Mouse (Mus musculus): Measurements from ENCODE around the gene Olfr1436.
"Not testable (repeated sequence)": the region's sequence is repeated elsewhere in the genome, so short reads cannot be mapped to it uniquely, and the experiment has no call there.

The Olfr1436 gene

DNA sequence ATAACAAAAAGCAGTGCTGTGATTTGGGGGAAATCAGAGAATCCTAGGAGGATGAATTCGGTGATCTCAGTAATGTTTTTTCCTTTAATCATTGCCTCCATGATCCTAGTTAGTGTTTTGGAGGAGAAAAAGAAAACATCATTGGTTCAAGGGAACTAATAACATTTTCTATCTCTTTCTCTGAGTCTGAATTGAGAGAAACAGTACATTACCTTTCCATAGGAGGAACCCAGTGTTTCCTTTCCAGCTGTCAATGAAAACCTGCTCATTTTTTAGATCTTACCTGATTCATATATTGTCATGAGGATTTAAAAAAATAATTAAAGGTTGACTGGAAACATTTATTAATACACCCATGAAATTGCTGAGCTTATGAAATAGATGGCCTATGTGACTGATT, at the start of gene Olfr1436:
Gene Olfr1436 (minus strand): TSS at position 101 of the 400 bp plus-strand sequence.
- DNase-seq: not testable (repeated sequence)

DNA sequence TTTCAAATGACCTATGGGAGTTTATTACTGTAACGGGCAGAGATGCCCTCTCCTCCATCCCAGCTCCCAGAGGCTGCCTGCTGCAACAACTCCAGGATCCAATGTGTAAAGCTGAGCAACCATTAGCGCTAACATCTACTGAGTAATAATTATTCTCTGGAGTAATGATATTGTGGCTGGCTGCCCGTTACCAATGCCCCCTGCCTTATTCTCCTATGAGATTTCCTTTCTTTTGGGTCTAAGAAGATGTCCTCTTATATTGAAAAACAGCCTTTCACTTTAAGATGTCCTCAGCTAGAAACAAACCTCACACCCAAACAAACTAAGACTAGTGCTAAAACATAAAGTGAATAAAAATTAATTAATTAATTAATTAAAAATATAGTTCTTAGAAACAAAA, 36.9 kb upstream of the Olfr1436 start, which contains the start of gene Olfr1438-ps1:
Gene Olfr1438-ps1 (minus strand): TSS at position 101 of the 400 bp plus-strand sequence.
- no peak for DNase-seq

DNA sequence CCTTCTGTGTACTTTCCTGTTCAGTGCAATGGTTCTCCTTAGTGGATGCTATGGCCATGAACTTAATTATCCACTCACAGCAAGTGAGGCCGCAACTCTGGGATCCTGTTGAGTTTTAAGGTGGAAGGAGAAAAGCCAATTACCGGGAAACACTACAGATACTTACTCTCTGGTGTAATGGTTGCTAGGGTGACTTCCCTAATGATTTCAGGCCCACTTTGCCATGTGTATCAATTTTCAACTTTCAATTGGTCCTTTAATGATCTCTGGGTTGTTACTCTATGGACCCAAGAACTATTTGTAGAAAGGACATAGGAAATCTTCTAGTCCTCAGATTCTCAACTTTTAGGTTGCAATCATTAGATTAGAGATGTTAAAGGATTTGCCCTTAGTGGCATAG, 26.1 kb upstream of the Olfr1436 start, which contains the start of gene Olfr1437:
Gene Olfr1437 (minus strand): TSS at position 101 of the 400 bp plus-strand sequence.
- DNase-seq: no peak

DNA sequence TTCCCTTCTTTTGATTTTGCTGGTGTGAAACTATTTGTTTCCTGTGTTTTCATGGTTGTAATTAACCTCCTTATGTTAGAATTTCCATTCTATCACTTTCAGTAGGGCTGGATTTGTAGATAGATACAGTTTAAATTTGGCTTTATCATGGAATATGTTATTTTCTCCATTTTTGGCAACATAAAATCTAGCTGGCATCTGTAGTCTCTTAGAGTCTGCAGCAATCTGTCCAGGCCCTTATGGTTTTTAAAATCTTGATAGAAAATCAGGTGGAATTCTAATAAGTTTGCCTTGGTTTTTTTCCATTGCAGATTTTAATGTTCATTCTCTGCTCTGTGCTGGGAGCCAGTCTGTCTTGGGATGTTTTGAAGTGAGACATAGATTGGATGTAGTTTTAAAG, 6.0 kb downstream of the Olfr1436 start:
- no peak for DNase-seq

DNA sequence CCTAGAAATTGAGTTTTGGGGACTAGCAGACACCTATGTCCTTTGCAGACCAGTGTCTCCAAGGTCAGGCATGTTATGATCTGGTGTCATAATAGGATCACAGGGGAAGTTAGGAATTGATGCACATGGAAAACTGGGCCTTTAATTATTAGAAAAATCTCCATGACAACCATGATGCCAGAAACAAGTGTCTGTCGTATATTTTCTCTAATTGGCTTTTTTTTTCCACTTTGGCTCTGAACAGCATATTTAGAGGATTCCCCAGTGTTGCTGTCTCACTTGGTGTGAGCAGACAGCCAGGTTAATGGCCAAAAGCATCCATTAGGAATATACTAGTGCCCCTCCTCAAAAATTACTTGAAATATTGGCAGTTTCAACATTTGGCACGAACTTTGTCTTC, 19.4 kb downstream of the Olfr1436 start, which contains the start of gene Olfr1434:
Gene Olfr1434 (plus strand): TSS at position 301 of the 400 bp plus-strand sequence.
- no peak for DNase-seq

DNA sequence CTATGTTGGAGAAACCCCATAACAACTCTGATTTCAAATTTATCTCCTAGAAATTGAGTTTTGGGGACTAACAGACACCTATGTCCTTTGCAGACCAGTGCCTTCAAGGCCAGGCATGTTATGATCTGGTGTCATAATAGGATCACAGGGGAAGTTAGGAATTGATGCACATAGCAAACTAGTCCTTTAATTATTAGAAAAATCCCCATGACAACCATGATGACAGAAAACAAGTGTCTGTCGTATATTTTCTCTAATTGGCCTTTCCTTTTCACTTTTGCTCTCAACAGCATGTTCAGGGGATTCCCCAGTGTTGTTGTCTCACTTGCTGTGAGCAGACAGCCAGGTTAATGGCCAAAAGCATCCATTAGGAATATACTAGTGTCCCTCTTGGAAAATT, 38.2 kb downstream of the Olfr1436 start, which contains the start of gene Olfr235:
Gene Olfr235 (plus strand): TSS at position 301 of the 400 bp plus-strand sequence.
- no peak for DNase-seq
